Mouse (Mus musculus) CH12.LX (cell line): ENCODE data around the gene Cd180.

Experiments
- CTCF ChIP-seq, 2 experiments: IDR thresholded peaks in 1 of 2; conservative IDR thresholded peaks in 1 of 2; 2 replicates each; pipeline ENCODE4 v1.5.1; 2011 to 2012; ENCODE audit warnings: low read depth in 2 of 2, low read length in 2 of 2, improper control_type of control experiment in 1 of 2, inconsistent platforms in 1 of 2, mild to moderate bottlenecking in 1 of 2, moderate library complexity in 1 of 2
- NRF1 ChIP-seq: IDR thresholded peaks from 2 replicates; pipeline ENCODE4 v1.6.1; 2014; ENCODE audit warnings: low read depth, mild to moderate bottlenecking, inconsistent platforms, low read length, improper control_type of control experiment, moderate library complexity

DNA sequence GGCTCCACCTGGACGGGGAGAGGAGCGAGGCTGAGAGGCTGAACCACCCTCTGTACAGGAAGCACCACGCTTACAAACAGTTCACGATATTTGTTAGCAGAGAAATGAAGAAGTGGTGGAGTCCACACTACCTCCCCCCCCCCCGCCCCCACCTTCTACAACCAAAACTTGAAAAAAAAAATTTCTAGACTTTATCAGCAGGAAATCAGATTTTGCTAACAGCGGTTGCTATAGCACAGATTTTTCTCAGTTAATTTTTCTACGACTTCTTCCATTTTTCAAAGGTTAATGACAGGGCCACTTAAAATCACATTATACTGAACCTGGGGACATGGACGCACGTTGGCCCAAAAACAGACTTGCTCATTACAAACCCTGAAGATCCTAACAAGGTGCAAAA is 68.1 kb downstream of the Cd180 start:
- TF ChIP-seq CTCF (conservative IDR thresholded peaks at IDR 0.05 in 1 of 2, IDR thresholded peaks at IDR 0.05 in 1 of 2; ENCODE audit: low read depth in 2 of 2, low read length in 2 of 2) (no peak), NRF1 (no peak)
